Mouse (Mus musculus): ENCODE measurements at regions not wholly inside any gene's neighbourhood (a gene's known extent, or its start where the extent isn't known, plus 50 kb on each side); places are given as distances from the start of the nearest gene placed in this dataset.

DNA sequence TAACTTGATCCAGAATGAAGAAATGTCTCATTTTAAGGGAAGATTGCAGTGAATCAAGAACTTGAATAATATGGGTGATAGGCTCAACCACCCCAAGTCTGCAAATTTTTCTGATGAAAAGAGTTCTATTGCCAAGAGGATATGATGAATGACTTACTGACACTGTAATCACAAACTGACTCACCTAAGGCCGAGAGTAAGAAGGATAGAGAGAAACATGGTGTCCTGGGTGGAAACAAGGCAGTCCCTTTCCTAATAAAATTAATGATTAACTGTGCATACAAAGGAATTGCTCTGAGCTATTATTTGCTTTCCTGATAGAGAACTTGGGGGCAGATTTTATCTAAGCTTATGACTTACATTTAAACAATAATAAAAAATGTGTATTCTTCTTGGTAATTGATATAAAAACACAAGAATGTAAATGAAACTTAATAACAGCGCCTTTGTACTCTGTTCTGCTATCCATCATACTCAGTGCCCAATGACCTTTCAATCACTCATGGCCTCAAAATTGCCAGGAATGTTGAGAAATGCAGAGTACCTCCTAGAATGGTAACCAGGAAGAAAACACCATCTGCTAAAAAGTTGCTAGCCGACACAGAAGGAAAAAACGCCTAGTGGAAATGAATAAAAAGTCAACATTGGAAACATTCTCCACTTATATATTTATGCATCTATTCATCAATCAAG lies 606.7 kb downstream of the Efnb2 start:
- no peak for TF ChIP-seq CTCF (IDR thresholded peaks at IDR 0.05; ENCODE audit: borderline replicate concordance, extremely low read depth, insufficient read depth, insufficient read length)
- no peak for TF ChIP-seq POLR2A (IDR thresholded peaks at IDR 0.05; ENCODE audit: borderline replicate concordance, extremely low read depth, insufficient read depth, insufficient read length, poor library complexity, severe bottlenecking)
